Mouse (Mus musculus) adrenal gland, adult (tissue): ENCODE measurements around the gene Fam120b.
A peak's percentile ranks its signal among the peaks of the same experiment; 100 is the strongest.
"Not testable (repeated sequence)": the region's sequence is repeated elsewhere in the genome, so short reads cannot be mapped to it uniquely, and the experiment has no call there.

Experiments
- DNase-seq, 2 experiments: peaks; one replicate each; pipeline ENCODE4 v3.0.0; 2022 to 2023; ENCODE audit warnings: low spot score in 1 of 2; ENCODE audit not compliant: inconsistent age in 2 of 2

The Fam120b gene

GRCm38 (mm10) chr17:15431021-15431514, 35.1 kb downstream of the Fam120b start:
- DNase-seq = no peak

- DNase-seq = no peak
Observed at GRCm38 (mm10) chr17:15431551-15431950, 35.5 kb downstream of the Fam120b start.

DNA sequence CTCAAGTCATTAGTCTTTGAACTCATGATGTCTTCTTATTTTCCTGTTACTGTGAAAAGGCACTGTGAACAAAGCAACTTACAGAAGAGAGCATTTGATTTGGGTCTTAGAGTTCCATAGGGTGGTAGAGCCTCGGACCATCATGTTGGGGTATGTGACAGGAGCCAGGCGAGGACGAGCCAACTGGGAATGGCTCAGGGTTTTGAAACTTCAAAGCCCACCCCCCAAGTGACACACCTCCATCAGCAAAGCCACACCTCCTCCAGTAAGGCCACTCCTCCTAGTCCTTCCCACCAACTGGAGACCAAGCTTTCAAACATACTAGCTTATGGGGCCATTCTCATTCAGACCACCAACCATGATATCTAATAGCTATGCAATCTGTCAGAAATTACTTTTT, 36.0 kb downstream of the Fam120b start:
- DNase-seq = no peak

GRCm38 (mm10) chr17:15434748-15435147, 38.7 kb downstream of the Fam120b start:
- DNase-seq = no peak

GRCm38 (mm10) chr17:15440067-15440462, 44.1 kb downstream of the Fam120b start:
- no peak for DNase-seq

DNA sequence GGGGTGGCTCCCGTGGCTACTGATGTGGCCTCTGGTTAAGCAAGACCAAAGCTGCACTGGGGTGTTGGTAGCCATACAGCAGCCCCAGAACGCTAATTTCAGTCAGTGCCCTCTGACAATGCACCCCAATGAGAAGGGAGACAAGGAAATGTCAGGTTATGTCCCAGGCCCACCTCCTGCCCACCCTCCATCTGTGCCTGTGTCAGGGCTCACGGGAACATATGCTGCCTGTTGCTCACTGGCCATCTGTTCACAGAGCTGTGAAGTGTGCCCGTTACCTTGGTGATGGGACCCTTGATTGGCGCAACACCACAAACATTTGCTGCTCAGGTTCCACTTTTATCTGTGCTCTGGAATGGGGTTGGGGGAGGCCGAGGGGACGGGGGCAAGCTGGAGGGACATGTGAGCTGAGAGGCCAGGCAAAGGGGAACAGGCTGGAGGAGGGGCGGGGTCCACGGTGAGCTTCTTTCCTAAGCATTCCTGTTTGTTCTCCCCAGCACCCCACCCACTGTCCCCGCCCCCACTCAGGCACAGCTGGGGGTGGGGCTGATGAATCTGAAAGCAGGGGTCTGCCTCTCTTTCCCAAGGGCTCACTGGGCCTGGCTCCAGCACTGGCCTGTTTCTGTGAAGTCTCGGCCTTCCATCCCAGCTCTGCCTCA, 44.6 kb downstream of the Fam120b start:
- DNase-seq = no peak

DNA sequence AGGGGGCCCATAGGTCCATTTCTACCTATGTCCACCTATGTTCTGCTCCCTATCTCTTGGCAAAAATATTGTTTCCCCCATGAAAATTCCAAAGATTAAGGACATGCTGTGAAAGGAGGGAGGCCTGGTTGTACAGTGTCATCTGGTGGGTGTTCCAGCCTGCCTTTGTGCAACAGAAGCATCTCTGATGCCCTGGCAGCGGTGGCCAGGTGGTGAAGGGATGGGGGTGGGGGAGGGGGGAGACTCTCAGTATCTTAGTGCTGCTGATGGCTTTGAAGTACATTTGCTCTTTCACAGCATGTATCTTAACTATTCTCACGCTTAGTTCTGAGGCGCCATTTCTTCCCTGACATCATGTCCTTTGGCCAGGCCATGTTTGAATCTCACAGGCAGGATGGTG, 49.4 kb downstream of the Fam120b start:
- no peak for DNase-seq

GRCm38 (mm10) chr17:15447831-15448230, 51.8 kb downstream of the Fam120b start:
- no peak for DNase-seq

- not testable (repeated sequence) for DNase-seq
Observed at GRCm38 (mm10) chr17:15449144-15449543, 53.1 kb downstream of the Fam120b start.

- DNase-seq = peak; percentile 69 to 85
Observed at GRCm38 (mm10) chr17:15449606-15450005, 53.6 kb downstream of the Fam120b start.

DNA sequence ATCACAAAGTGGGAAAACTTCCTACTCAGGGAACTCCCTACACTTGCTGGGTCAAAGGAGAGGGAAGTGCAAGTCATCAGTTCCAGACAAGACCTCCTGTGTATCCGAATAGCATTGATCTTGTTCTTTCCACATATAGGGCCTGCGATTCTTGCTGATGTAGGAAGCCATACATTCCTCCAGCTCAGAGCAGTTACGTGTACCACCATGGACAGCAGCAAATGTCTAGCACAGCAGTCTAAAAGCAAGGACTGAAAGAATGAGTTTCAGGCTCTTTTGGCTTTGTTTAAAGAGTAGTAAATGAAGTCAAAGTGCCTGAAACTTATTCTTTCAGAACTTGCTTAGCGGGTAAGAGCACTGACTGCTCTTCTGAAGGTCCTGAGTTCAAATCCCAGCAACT, 59.2 kb downstream of the Fam120b start:
- no peak for DNase-seq

DNA sequence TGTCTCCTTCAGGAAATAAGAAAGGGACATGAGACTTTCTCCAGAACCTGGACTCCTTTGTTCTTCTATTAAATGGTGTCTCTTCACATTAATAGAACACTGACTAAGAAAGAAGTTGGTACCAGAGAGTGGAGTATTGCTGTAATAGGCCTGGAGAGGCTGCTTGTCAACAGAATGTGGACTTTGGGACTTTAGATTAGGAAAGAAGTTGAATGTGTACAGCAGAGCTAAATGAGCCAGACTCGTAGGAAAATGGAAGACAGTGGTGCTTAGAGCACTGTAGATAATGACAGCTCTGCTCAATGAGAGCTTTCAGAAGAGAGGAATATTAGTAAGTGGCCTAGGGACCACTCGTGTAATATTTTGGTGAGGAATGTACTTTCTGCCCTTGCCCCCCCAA, 60.6 kb downstream of the Fam120b start:
- DNase-seq = no peak

DNA sequence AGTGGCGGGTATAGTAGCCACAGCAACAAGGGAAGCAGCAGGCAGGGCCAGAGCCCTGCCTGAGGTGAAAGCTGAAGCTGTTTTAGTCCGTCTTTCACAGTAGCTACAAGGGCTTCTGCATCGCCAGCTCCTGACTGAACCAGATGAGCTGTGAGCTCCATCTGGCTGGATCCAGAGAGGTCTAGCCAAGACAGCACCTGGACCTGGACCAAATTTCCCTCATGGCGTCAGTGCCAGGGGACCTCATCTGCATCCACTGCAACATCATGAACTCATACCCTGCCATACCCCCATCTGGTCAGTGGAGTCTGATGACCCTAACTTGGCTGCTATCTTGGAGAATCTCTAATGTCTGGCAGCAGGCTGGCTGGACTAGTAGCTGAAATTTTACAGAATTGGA, 63.8 kb downstream of the Fam120b start:
- DNase-seq = no peak

- DNase-seq = no peak
Observed at GRCm38 (mm10) chr17:15461921-15462495, 66.0 kb downstream of the Fam120b start.

- DNase-seq = peak; percentile 55 to 84
Observed at GRCm38 (mm10) chr17:15467669-15468068, 71.7 kb downstream of the Fam120b start.

- no peak for DNase-seq
Observed at GRCm38 (mm10) chr17:15472671-15473070, 76.7 kb downstream of the Fam120b start.
